Mouse (Mus musculus) urinary bladder, postnatal 25 days (tissue): ENCODE data around the gene Gm2a.
"Not testable (repeated sequence)": the region's sequence is repeated elsewhere in the genome, so short reads cannot be mapped to it uniquely, and the experiment has no call there.

ENCODE experiments used
- DNase-seq: peaks from one replicate; pipeline ENCODE4 v3.0.0; 2022; ENCODE audit warnings: low spot score

Gm2a gene

GRCm38 (mm10) chr11:55097463-55098188 lies at the start of gene Gm2a:
TSS of gene Gm2a (plus strand) at chr11:55098115.
- peak; percentile 87 for DNase-seq

- no peak for DNase-seq
Observed at GRCm38 (mm10) chr11:55050837-55051510, 46.9 kb upstream of the Gm2a start.

- no peak for DNase-seq
Observed at GRCm38 (mm10) chr11:55057511-55057910, 40.4 kb upstream of the Gm2a start.

GRCm38 (mm10) chr11:55060802-55061201 lies 37.1 kb upstream of the Gm2a start:
- no peak for DNase-seq

- no peak for DNase-seq
Observed at GRCm38 (mm10) chr11:55062856-55063255, 35.1 kb upstream of the Gm2a start.

GRCm38 (mm10) chr11:55066921-55067320 lies 31.0 kb upstream of the Gm2a start:
- DNase-seq, result no peak

GRCm38 (mm10) chr11:55069023-55069422 lies 28.9 kb upstream of the Gm2a start:
- no peak for DNase-seq

GRCm38 (mm10) chr11:55071344-55071743 lies 26.6 kb upstream of the Gm2a start:
- DNase-seq, result no peak

GRCm38 (mm10) chr11:55072467-55072866 lies 25.4 kb upstream of the Gm2a start:
- no peak for DNase-seq

- DNase-seq, result peak; percentile 33
Observed at GRCm38 (mm10) chr11:55073191-55073590, 24.7 kb upstream of the Gm2a start.

GRCm38 (mm10) chr11:55075602-55076001 lies 22.3 kb upstream of the Gm2a start:
- DNase-seq, result no peak

- DNase-seq, result no peak
Observed at GRCm38 (mm10) chr11:55076234-55076633, 21.7 kb upstream of the Gm2a start.

GRCm38 (mm10) chr11:55077331-55078231 lies 20.3 kb upstream of the Gm2a start, which contains the start of gene Ccdc69:
TSS of gene Ccdc69 (minus strand) at chr11:55078131.
- DNase-seq, result peak; percentile 52

- DNase-seq, result no peak
Observed at GRCm38 (mm10) chr11:55078502-55078901, 19.4 kb upstream of the Gm2a start.

GRCm38 (mm10) chr11:55079180-55079579 lies 18.7 kb upstream of the Gm2a start:
- no peak for DNase-seq

- DNase-seq, result no peak
Observed at GRCm38 (mm10) chr11:55081206-55081605, 16.7 kb upstream of the Gm2a start.

- DNase-seq, result no peak
Observed at GRCm38 (mm10) chr11:55084629-55085028, 13.3 kb upstream of the Gm2a start.

GRCm38 (mm10) chr11:55085396-55085795 lies 12.5 kb upstream of the Gm2a start:
- DNase-seq, result no peak

GRCm38 (mm10) chr11:55087006-55087405 lies 10.9 kb upstream of the Gm2a start:
- DNase-seq, result peak; percentile 74

- no peak for DNase-seq
Observed at GRCm38 (mm10) chr11:55089892-55090291, 8.0 kb upstream of the Gm2a start.

- no peak for DNase-seq
Observed at GRCm38 (mm10) chr11:55093096-55093495, 4.8 kb upstream of the Gm2a start.

GRCm38 (mm10) chr11:55096296-55096695 lies 1.6 kb upstream of the Gm2a start:
- not testable (repeated sequence) for DNase-seq
